Mouse (Mus musculus) limb, embryonic 10.5 days (tissue): ENCODE measurements around the gene Jund. TPM values are rescaled to one million over a fixed set of nuclear protein-coding genes. Genes with fewer than 3 reads are reported as not detected.

Experiments used
- DNase-seq: peaks from one replicate; pipeline ENCODE4 v3.0.0-alpha.2; 2017; ENCODE audit warnings: low spot score
- H3K27ac ChIP-seq: fragments of 300-500 bp; sonication (generic); 2 replicates; pipeline ENCODE4 v1.5.1; 2016; ENCODE audit warnings: mild to moderate bottlenecking
- H3K27me3 ChIP-seq: fragments of 300-500 bp; sonication (generic); 2 replicates; pipeline ENCODE4 v1.6.1; 2016; ENCODE audit warnings: low read depth, mild to moderate bottlenecking; ENCODE audit not compliant: poor library complexity, severe bottlenecking
- H3K36me3 ChIP-seq: fragments of 300-500 bp; sonication (generic); 2 replicates; pipeline ENCODE4 v1.6.1; 2016; ENCODE audit warnings: mild to moderate bottlenecking, moderate library complexity
- H3K4me1 ChIP-seq: fragments of 300-500 bp; sonication (generic); 2 replicates; pipeline ENCODE4 v1.6.1; 2016
- H3K4me3 ChIP-seq: fragments of 300-500 bp; sonication (generic); 2 replicates; pipeline ENCODE4 v1.5.1; 2016; ENCODE audit warnings: mild to moderate bottlenecking, moderate library complexity
- H3K9me3 ChIP-seq: fragments of 300-500 bp; sonication (generic); replicated peaks from 2 replicates; pipeline ENCODE4 v1.6.1; 2016; ENCODE audit warnings: mild to moderate bottlenecking
- WGBS: fragments of 180-500 bp; shearing (Covaris S2); methylation state at CpG from one replicate; pipeline ENCODE4 v1.1.7; 2016; 5-methylcytosine and 5-hydroxymethylcytosine counted together
- polyA plus RNA-seq: library from polyadenylated mRNA; unstranded; fragments of >200 nt; fragmentation: Nextera tagmentation; extraction: Ambion mirVana; gene quantifications from 2 replicates; pipeline ENCODE4 v1.2.1, GENCODE M21; 2016

The Jund gene
- polyA plus RNA-seq, 1 experiment from 2014 or later: 80.6 TPM

DNA sequence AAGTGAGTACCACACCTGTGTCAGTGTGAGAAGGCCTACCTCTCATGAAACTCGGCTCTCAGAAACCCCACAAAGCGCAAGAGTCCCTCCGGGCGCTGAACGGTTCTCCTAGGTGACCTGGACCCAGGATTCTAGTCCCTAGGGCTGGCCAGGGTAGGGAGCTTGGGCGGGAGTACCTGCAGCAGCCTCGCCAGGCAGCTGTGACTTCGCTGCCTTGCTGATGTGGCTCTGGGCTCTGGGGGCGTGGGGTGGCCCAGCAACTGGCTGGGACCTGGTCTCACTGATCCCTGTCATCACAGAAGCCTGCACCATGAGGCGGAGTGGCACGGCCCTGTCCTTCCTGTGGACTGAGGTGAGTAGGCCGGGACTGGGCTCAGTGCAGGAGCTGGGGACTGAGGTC, 25.5 kb downstream of the Jund start:
- Histone ChIP-seq H3K27me3 (peaks cover 33% of the 10 kb centered on the region), H3K36me3 (no peaks in the 10 kb centered on the region), H3K9me3 (no peaks in the 10 kb centered on the region), H3K4me3 (no peak overlapping the region), H3K27ac (no peak overlapping the region), H3K4me1 (0 out of 2 replicates have a peak, but pooled peaks cover 9% of the 10 kb centered on the region)
- DNase-seq: no peak
- 77% methylated on average over 12 of the region's 12 CpGs for WGBS

DNA sequence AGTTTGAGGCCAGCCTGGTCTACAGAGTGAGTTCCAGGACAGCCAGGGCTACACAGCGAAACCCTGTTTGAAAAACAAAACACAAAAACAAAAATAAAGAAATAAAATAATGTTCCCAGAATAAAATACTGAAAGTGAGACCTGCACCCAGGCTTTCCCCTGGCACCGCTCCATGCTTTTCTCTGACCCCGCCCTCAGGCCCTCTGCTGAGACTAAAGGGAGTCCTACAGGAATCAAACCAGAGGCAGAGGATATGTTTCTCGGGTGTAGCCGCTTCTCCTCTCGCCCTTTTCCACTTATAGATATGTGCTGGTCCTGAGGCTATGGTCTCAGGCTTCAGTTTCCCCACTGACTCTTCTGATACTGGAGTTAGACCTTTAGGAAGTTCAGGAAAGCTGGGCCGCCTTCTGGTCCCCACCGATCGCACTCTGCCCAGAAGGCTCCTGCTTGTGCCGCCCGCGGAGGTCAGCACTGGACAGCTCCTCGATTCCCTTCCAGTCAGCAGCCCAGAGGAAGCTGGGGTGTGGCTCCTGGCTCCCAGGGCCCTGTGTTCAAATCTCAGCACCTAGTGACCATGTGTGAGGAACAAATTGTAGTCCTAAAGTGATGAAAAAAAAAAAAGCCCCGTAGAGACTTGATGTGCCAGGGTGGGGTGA, 27.2 kb downstream of the Jund start:
- DNase-seq: peak; percentile 76
- H3K9me3 ChIP-seq: no peaks in the 10 kb centered on the region
- H3K27me3 ChIP-seq: peaks cover 50% of the 10 kb centered on the region
- H3K4me3 ChIP-seq: no peak overlapping the region
- H3K27ac ChIP-seq: no peak overlapping the region
- H3K4me1 ChIP-seq: peaks cover 18% of the 10 kb centered on the region
- no peaks in the 10 kb centered on the region for H3K36me3 ChIP-seq
- 26% methylated on average over 14 of the region's 14 CpGs for WGBS

DNA sequence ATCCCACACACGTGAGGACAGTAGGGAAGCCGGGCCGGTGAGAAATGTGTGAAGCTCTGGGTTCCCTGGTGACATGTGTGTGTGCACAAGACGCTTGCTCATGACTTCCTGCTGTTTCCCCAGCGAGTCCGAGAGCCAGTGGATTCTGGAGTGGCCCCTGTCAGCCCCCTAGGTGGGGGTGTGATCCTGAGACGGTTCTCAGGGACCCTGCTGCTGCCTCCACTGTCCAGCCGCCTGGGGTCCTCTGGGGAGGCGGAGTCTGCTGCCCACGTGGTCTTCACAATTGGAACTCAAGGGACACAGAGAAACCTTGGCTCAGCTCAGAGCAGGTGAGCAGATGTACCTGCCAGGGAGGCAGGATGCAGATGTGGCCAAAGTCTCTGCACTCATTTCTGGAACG, 28.0 kb downstream of the Jund start:
- Histone ChIP-seq H3K27ac (no peak overlapping the region), H3K4me3 (no peak overlapping the region), H3K4me1 (peaks cover 16% of the 10 kb centered on the region), H3K36me3 (no peaks in the 10 kb centered on the region), H3K9me3 (no peaks in the 10 kb centered on the region), H3K27me3 (peaks cover 59% of the 10 kb centered on the region)
- 55% methylated on average over 11 of the region's 11 CpGs for WGBS
- DNase-seq: no peak

DNA sequence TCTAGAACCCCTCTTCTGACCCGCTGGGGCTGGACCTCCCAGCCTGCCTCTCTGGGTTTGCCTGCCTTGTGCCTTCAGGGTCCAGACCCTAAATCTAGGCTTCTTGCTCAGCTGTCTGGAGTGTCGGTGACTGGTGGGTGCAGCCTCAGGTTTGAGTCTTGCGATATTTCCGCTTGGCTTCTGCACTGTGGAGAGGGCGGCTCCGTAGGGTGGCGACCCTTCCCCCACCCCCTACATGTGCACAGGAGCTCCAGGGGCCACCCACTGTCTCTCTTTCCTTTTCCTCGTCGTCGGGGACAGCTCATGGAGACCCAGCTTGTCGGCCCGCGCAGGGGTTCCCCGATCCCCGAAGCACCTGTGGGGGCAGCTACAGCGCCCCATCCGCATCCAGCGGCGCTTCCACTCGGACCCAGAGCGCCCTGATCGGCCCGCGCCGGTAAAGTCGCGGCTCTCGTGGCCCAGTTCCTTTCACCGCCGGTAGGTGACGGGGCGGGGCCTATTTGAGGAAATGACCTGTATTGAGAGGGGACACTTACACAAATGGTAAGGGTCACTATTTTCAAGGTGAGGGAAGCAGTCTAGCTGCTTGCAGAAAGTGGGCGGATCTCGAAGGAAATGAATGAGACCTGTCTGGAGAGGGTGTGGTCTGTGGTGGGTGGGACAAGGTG, 31.2 kb downstream of the Jund start:
- 4% methylated on average over 34 of the region's 34 CpGs for WGBS
- Histone ChIP-seq H3K4me3 (peak overlapping the region; percentile 45), H3K4me1 (peaks cover 8% of the 10 kb centered on the region), H3K27me3 (peaks cover 75% of the 10 kb centered on the region), H3K9me3 (no peaks in the 10 kb centered on the region), H3K36me3 (no peaks in the 10 kb centered on the region), H3K27ac (no peak overlapping the region)
- DNase-seq: no peak

DNA sequence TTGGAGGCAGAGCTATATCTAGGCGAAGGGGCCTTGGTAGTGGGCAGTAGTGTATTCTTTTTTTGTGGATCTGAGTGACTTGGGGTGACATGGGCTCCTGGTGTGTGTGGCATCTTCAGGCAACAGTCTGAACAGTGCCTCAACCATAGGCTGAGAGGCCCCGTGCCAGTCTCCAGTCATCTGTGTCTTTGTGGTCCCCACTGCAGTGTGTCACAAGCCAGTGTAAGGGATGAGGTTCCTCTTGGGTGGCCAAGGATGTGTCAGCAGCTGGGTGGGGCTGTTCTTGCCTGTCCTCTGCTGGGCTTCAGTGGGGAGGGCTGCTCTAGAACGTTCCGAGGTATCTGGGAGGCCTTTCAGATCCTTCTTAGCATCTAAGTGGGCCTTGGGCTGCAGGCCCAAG, 32.2 kb downstream of the Jund start:
- Histone ChIP-seq H3K4me3 (no peak overlapping the region), H3K27ac (no peak overlapping the region), H3K4me1 (peaks cover 8% of the 10 kb centered on the region), H3K9me3 (no peaks in the 10 kb centered on the region), H3K36me3 (no peaks in the 10 kb centered on the region), H3K27me3 (peaks cover 72% of the 10 kb centered on the region)
- WGBS: 91% methylated on average over 4 of the region's 4 CpGs
- DNase-seq: no peak

DNA sequence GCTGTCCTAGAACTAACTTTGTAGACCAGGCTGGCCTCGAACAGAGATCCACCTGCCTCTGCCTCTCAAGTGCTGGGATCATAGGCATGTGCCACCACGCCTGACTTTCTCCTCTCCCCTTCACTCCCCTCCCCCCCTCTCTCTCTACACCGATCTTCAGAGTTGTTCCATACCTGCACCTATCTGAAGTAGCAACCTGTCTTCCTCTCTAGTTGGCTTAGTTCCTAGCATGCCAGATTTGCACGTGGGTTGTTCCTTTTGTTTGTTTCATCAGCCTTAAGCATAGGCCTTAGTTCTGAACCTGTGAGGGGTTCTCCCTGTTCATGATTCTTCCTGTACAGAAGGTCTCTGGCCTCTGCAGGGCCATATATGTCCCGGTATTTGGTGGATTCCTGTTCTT, 39.0 kb downstream of the Jund start:
- Histone ChIP-seq H3K9me3 (no peaks in the 10 kb centered on the region), H3K4me1 (peaks cover 10% of the 10 kb centered on the region), H3K27me3 (peaks cover 51% of the 10 kb centered on the region), H3K4me3 (no peak overlapping the region), H3K27ac (no peak overlapping the region), H3K36me3 (no peaks in the 10 kb centered on the region)
- 67% methylated on average over 5 of the region's 5 CpGs for WGBS
- no peak for DNase-seq

DNA sequence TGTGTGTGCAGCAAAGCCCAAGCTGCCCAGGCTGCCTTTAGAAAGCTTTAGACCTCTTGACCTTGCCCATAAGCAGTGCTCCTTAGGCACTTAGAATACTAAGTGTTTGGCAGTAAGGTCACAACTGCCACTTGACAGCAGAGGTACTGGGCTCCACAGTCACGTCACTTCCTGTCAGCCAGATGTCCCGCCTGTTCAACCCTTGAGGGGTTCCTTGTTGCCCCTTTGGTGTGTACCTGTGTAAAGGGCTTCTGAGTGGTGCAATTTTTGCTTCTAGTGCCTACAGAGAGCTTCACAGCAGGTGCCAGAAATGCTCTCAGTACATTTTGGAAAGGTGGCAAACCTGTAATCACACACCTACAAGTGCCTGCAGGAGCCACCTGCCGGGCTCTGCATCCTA, 39.5 kb downstream of the Jund start:
- H3K36me3 ChIP-seq: no peaks in the 10 kb centered on the region
- peaks cover 16% of the 10 kb centered on the region for H3K4me1 ChIP-seq
- no peak overlapping the region for H3K27ac ChIP-seq
- peaks cover 51% of the 10 kb centered on the region for H3K27me3 ChIP-seq
- H3K4me3 ChIP-seq: no peak overlapping the region
- DNase-seq: no peak
- 61% methylated on average over 3 of the region's 3 CpGs for WGBS
- H3K9me3 ChIP-seq: no peaks in the 10 kb centered on the region

DNA sequence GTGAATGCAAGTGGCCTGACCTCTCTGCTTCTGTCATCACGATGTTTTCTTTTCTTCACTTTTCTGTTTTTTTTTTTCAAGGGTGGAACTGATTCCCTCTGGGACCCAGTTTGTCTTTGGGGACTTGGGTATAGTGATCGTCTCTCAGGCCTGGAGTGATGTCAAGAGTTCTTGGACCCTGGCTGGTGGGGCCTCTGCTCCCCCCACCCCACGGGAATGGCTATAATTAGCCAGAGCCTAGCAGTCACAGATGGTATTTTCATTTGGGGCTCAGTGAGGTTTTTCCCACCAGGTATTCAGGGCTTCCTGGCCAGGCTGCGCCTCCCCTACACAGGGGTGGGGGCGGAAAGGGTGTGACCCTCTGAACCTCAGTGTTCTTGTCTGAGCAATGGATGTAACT, 42.9 kb downstream of the Jund start:
- Histone ChIP-seq H3K36me3 (no peaks in the 10 kb centered on the region), H3K9me3 (no peaks in the 10 kb centered on the region), H3K27ac (no peak overlapping the region), H3K4me3 (no peak overlapping the region), H3K4me1 (peaks cover 28% of the 10 kb centered on the region), H3K27me3 (peaks cover 84% of the 10 kb centered on the region)
- DNase-seq: no peak
- 68% methylated on average over 5 of the region's 5 CpGs for WGBS

DNA sequence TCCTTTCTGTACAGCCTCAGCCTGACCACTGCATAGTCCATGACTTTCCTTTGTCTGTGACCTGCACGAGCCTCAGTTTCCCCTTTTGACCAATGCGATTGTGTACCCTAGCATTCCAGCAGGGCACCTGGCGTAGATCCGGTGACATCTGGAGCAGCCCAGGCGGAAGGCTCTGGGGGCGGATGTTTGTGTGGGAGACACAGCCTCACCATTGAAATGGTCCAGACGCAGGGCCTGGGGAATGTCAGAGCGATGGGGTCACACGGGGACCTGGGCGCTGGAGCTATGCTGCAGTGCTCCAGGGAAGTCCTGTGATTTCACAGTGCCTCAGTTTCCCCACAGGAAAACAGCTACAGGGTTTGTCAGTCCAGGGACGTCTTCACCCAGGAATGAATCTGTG, 43.4 kb downstream of the Jund start:
- Histone ChIP-seq H3K4me1 (peaks cover 28% of the 10 kb centered on the region), H3K36me3 (no peaks in the 10 kb centered on the region), H3K9me3 (no peaks in the 10 kb centered on the region), H3K27me3 (peaks cover 86% of the 10 kb centered on the region), H3K27ac (no peak overlapping the region), H3K4me3 (no peak overlapping the region)
- no peak for DNase-seq
- WGBS: 48% methylated on average over 11 of the region's 11 CpGs

DNA sequence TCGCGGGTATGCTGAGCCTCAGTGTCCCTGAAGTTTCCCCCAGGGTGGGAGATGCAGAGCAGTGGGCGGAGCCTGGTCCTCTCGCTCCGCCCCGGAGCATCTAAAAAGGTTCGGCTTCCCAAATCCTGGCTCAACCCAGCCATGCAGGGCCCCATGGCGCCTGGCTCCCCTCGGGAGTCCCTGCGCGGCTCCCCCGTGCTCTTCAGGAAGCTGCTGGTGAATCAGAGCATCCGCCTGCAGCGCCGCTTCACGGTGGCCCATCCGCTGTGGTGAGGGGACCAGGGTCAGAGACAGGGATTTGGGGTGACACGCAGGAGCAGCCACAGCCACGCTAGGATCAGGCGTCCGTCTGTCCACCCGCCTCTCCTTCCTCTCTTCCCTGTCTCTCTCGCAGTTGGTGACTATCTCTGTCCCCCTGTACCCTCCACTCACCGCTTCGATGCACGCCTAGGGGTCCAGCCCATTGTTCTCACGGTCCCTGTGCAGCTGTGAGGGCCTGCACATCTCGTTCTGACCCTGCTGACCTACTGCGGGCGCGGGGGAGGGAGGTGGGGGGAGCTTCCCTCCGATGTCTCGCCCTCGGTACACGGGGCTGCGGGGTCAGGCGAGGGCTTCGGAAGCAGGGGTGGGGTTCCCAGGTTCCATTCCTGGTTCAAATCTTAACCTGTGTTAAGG, 44.4 kb downstream of the Jund start:
- Histone ChIP-seq H3K27me3 (peaks cover 86% of the 10 kb centered on the region), H3K36me3 (no peaks in the 10 kb centered on the region), H3K9me3 (no peaks in the 10 kb centered on the region), H3K27ac (peak overlapping the region; percentile 46), H3K4me3 (peak overlapping the region; percentile 43), H3K4me1 (peaks cover 28% of the 10 kb centered on the region)
- no peak for DNase-seq
- 3% methylated on average over 38 of the region's 38 CpGs for WGBS

DNA sequence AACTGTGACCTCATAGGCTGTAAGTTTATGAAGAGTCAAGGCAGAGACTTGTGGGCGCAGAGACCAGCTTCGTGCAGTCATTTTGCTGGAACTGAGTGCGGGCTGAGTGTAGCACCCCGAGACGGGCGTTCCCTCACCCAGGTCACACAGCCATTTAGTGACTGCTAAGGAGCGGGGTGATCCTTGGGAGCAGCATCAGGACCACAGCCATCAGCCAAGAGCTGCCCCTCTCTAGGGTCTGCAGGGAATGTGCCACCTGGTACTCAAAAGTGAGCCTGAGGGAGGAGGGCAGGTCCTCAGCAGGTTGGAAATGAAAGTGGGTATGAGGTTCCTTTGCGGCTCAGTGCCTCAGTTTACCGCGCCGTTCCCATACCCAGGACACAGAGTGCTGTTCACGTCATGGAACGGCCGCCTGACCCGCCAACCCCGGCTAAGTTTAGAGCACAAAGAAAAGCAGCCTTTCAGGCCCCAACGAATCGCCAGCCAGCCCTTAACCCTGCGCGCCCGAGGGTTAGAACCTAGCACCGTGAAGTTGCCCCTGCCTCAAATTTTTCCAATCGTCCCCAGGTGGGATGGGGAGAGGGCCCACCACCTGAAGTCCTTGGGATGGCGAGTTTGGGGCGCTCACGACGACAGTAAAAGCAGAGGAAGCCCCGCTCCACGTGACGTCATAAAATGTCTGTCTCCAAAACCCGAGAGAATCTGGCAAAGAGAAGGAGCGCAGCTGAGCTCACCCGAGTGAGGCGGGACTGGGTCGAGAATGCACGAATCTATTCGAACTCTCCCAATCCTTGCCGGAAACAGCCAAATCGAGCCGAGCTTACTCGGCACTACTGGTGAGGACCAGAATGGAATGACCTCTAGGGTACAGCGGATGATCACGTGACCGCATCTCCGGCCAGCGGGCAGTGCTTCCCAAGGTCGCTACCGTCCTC, 45.2 kb downstream of the Jund start:
- WGBS: 5% methylated on average over 48 of the region's 48 CpGs

DNA sequence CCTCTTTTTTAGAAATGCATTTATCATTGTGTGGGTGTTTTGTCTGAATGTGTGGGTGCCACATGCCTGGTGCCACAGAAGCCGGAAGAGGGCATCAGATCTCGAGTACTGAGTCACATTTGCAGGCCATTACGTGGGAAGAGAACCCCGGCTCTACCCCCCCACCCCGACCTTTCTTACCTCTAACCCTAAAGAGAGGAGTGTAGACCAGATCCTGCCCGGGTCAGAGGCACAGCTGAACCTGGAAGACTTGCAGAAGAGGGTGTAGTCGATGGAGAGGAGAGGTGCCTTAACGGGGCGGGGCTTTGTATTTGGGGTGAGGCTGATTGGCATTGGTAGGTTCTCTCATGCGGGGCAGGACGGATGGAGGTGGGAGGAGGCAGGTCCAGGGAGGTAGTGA, 46.1 kb downstream of the Jund start:
- no peaks in the 10 kb centered on the region for H3K9me3 ChIP-seq
- H3K4me3 ChIP-seq: no peak overlapping the region
- H3K27ac ChIP-seq: no peak overlapping the region
- H3K27me3 ChIP-seq: peaks cover 100% of the 10 kb centered on the region
- peaks cover 28% of the 10 kb centered on the region for H3K4me1 ChIP-seq
- H3K36me3 ChIP-seq: no peaks in the 10 kb centered on the region
- 52% methylated on average over 11 of the region's 11 CpGs for WGBS
- no peak for DNase-seq

More for the DNA sequence above, 45.2 kb downstream of the Jund start:
- Histone ChIP-seq H3K27ac (peak overlapping the region; percentile 46; the same call in 1 of the 2 replicates), H3K27me3 (peaks cover 91% of the 10 kb centered on the region), H3K36me3 (no peaks in the 10 kb centered on the region), H3K9me3 (no peaks in the 10 kb centered on the region), H3K4me1 (peaks cover 28% of the 10 kb centered on the region), H3K4me3 (peak overlapping the region; percentile 43)
- peak; percentile 58 for DNase-seq
